Mouse (Mus musculus): Measurements from ENCODE around the gene Tceal6. TPM values are rescaled to one million over a fixed set of nuclear protein-coding genes. Genes with fewer than 3 reads are reported as not detected.

The Tceal6 gene
- not detected in 2 replicates for polyA plus RNA-seq (2012; rRNA removed; ENCODE audit: low replicate concordance)

DNA sequence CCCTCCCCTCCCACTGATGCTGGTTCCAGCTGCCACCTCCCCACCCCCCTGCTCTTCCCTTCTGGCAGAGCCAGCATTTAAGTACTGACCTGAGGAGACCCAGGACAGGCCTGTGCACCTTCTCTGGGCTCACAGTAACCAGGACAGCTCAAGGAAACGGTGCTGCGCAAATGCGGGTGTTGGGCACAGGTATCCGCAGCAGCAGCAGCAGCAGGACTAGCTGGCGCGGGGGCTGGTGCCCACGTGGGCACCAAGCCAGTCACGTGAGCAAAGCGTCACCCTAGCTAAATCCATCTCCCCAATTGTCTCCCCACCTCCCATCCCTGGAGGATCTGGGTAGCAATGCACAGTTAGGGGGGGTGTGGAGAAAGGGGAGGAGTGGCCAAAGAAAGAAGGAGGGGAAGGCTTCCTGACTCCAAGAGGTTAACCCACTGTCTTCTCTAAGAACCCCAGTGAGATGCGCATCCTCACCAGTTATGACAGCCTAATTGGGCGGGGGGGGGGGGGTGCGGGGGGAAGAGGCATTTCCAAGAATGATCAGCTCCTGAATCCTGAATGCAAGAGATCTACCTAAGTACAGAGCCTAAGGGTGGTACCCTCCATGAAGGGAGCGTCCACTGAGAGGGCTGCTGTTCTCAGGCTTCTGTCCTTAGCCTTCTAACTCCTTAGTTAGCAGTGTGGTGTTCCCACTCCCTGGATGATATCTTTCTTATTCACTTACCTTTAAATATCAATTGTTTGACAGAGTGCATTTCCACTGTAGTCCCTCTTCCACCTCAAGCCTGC is at the start of gene Tceal6:
TSS of gene Tceal6 (minus strand) at position 252 of the 786 bp plus-strand sequence.

GRCm38 (mm10) chrX:135177532-135177931 is 33.0 kb downstream of the Tceal6 start, which contains the start of gene Gm15023:
Gm15023 (minus strand) TSS chrX:135177632.

Other genes starting within 250 kb of the Tceal6 start
- not detected in 2 replicates for gene Nxf2, start 245.9 kb downstream of the Tceal6 start, polyA plus RNA-seq (2012; rRNA removed; ENCODE audit: low replicate concordance)
- gene Zmat1, start 201.5 kb downstream of the Tceal6 start, polyA plus RNA-seq (2012; rRNA removed; ENCODE audit: low replicate concordance): 0.05 and 0.11 TPM in 2 replicates
- not detected in 2 replicates for gene Gm15023, start 33.1 kb downstream of the Tceal6 start, polyA plus RNA-seq (2012; rRNA removed; ENCODE audit: low replicate concordance)
- not detected in 2 replicates for gene Pramel3, start 91.6 kb upstream of the Tceal6 start, polyA plus RNA-seq (2012; rRNA removed; ENCODE audit: low replicate concordance)
- gene Gm5128, start 162.6 kb upstream of the Tceal6 start, polyA plus RNA-seq (2012; rRNA removed; ENCODE audit: low replicate concordance): not detected in 2 replicates
- not detected in 2 replicates for gene Gm7903, start 223.1 kb upstream of the Tceal6 start, polyA plus RNA-seq (2012; rRNA removed; ENCODE audit: low replicate concordance)